Mouse (Mus musculus): ENCODE results near the gene Mdp1. TPM values are rescaled to one million over a fixed set of nuclear protein-coding genes. Genes with fewer than 3 reads are reported as not detected.
A peak's percentile ranks its signal among the peaks of the same experiment; 100 is the strongest.

Gene Mdp1
- total and polyA plus RNA-seq, 3 experiments: 12.2 to 45.8 (median 18.4) TPM

DNA sequence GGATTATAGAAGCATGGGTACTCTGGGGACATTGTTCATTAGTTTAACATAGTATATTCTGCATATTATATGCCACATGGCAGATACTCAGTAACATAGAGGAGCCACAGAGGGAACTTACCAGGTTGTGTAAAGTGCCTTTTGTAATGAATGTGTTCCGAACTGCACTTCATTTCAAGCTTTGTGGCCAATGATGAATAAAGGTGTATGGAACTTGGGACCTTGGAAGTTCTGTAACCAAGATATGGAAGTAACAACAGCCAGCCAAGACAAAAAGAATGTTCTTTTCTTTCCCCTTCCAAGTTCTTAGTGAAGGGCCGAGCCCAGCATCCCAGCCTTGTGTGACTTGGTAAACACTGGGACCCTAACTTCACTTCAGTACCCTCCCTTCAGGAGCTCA, 10.4 kb downstream of the Mdp1 start, which contains the start of gene Tssk4:
Gene Tssk4, plus strand, starts transcription at position 301 of the 400 bp plus-strand sequence.
- peaks cover 43% of the 10 kb centered on the region for H3K36me3 ChIP-seq (replicated peaks)
- DNase-seq (ENCODE audit: low spot score): no peak
- H3K27me3 ChIP-seq (ENCODE audit: insufficient read depth, low read length): no peaks in the 10 kb centered on the region
- no peaks in the 10 kb centered on the region for H3K9me3 ChIP-seq (replicated peaks)
- no peak for ATAC-seq (ENCODE audit: extremely low read depth, insufficient number of reproducible peaks, low FRiP score, poor library complexity, severe bottlenecking)
- TF ChIP-seq POLR2AphosphoS5 (IDR thresholded peaks at IDR 0.05; ENCODE audit: insufficient replicate concordance, low read depth, low read length) (no peak), GATA2 (IDR thresholded peaks at IDR 0.05; ENCODE audit: borderline replicate concordance, low read depth, low read length) (no peak), CTCF (IDR thresholded peaks at IDR 0.05; ENCODE audit: low read depth, low read length) (no peak), GATA1 (IDR thresholded peaks at IDR 0.05; ENCODE audit: borderline replicate concordance, low read length) (no peak), TAL1 (conservative IDR thresholded peaks at IDR 0.05; ENCODE audit: low read depth, low read length) (no peak)
- H3K4me3 ChIP-seq (ENCODE audit: low read depth, low read length): no peak within 1 kb of the TSS
- peaks cover 23% of the 10 kb centered on the region for H3K4me1 ChIP-seq (ENCODE audit: insufficient read depth, low read depth, low read length)

DNA sequence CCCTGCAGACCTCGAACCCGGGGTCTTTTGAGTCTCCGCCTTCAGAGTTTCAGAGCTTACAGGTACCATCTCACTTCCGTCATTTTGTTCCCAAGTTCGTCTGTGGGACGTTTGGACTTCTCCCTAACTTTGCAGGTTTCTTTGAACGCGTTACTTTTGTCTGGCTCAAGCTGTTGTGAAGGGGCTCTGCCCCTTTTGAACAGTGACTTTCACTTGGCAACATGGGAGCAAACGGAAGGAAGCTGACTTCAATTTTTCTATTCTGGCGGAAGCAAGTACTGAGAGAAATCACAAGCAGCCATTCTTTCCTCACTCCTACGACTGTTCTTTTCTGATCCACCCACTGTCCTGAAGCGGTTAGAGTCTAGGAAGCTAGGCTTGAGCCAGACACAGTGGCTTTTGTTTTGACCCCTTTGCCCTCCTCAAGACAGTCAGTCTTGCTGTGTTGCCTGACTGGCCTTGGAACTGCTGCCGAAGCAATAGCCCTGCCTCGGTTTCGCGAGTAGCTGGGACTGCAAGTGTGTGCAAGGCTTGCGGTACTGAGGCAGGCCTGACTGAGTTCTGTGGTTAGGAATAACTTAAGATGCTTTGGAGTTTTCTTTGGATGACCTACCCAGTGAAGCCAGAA, 15.9 kb downstream of the Mdp1 start:
- Histone ChIP-seq H3K27me3 (ENCODE audit: insufficient read depth, low read length) (no peaks in the 10 kb centered on the region), H3K4me1 (ENCODE audit: insufficient read depth, low read depth, low read length) (peaks cover 62% of the 10 kb centered on the region), H3K4me3 (ENCODE audit: low read depth, low read length) (peak overlapping the region; percentile 89), H3K9me3 (replicated peaks) (no peaks in the 10 kb centered on the region), H3K36me3 (replicated peaks) (peaks cover 66% of the 10 kb centered on the region)
- ATAC-seq (ENCODE audit: extremely low read depth, insufficient number of reproducible peaks, low FRiP score, poor library complexity, severe bottlenecking): no peak
- DNase-seq (ENCODE audit: low spot score): no peak
- TF ChIP-seq TAL1 (conservative IDR thresholded peaks at IDR 0.05; ENCODE audit: low read depth, low read length) (no peak), GATA1 (IDR thresholded peaks at IDR 0.05; ENCODE audit: borderline replicate concordance, low read length) (no peak), CTCF (IDR thresholded peaks at IDR 0.05; ENCODE audit: low read depth, low read length) (no peak), GATA2 (IDR thresholded peaks at IDR 0.05; ENCODE audit: borderline replicate concordance, low read depth, low read length) (no peak), POLR2AphosphoS5 (IDR thresholded peaks at IDR 0.05; ENCODE audit: insufficient replicate concordance, low read depth, low read length) (no peak)

DNA sequence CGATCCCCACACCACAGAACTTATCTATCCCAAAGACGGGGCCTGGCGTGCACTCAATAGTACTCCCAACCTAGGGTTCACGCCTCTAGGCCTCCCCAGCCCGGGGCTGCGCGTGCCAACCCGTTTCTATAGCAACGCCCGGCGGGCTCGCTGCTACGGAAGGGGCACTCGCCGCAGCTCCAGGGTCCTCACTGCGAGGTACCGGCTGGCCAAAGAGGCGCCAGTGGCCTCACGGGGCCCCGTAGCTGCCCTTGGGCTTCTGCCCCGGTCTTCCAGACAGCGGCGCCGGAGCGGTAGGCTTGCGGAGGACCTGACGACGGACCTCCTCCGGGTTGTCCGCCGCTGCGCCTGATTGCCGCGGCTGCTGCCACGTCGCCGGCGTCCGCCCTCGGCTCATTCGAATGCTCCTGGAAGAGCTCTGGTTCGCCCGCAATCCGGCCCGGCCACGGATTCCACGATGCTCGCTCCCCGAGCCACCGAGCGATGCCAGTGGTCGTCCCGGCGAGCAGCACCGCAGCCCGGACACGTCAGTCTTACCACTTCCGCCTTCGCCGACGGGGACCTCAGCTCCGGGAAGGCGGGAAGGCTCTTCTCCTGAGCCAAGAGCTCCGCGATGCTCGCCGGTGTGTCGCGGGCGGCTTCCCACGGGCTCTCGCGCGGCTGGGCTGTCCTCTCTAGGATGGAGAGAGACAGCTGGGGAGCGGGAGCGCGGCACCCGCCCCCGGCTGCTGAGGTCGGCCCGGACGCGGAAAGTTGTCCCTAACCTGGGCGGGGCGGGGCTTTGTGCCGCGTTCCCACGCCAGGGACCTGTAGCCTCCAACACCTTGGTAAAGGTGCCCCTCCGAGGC, 17.0 kb downstream of the Mdp1 start, which contains the start of gene Tm9sf1:
Gene Tm9sf1, minus strand, starts transcription at position 747 of the 848 bp plus-strand sequence.
- H3K36me3 ChIP-seq (replicated peaks): peaks cover 73% of the 10 kb centered on the region
- H3K27me3 ChIP-seq (ENCODE audit: insufficient read depth, low read length): no peaks in the 10 kb centered on the region
- DNase-seq (ENCODE audit: low spot score) (peak; percentile 86), ATAC-seq (ENCODE audit: extremely low read depth, insufficient number of reproducible peaks, low FRiP score, poor library complexity, severe bottlenecking) (peak; percentile 37)
- H3K9me3 ChIP-seq (replicated peaks): no peaks in the 10 kb centered on the region
- H3K4me3 ChIP-seq (ENCODE audit: low read depth, low read length): peak within 1 kb of the TSS; percentile 89
- H3K4me1 ChIP-seq (ENCODE audit: insufficient read depth, low read depth, low read length): peaks cover 67% of the 10 kb centered on the region
- TF ChIP-seq GATA1 (IDR thresholded peaks at IDR 0.05; ENCODE audit: borderline replicate concordance, low read length) (no peak), CTCF (IDR thresholded peaks at IDR 0.05; ENCODE audit: low read depth, low read length) (no peak), TAL1 (conservative IDR thresholded peaks at IDR 0.05; ENCODE audit: low read depth, low read length) (no peak), POLR2AphosphoS5 (IDR thresholded peaks at IDR 0.05; ENCODE audit: insufficient replicate concordance, low read depth, low read length) (no peak), GATA2 (IDR thresholded peaks at IDR 0.05; ENCODE audit: borderline replicate concordance, low read depth, low read length) (no peak)

- peaks cover 77% of the 10 kb centered on the region for H3K36me3 ChIP-seq (replicated peaks)
- peak overlapping the region; percentile 89 for H3K4me3 ChIP-seq (ENCODE audit: low read depth, low read length)
- H3K9me3 ChIP-seq (replicated peaks): no peaks in the 10 kb centered on the region
- TF ChIP-seq TAL1 (conservative IDR thresholded peaks at IDR 0.05; ENCODE audit: low read depth, low read length) (no peak), POLR2AphosphoS5 (IDR thresholded peaks at IDR 0.05; ENCODE audit: insufficient replicate concordance, low read depth, low read length) (no peak), CTCF (IDR thresholded peaks at IDR 0.05; ENCODE audit: low read depth, low read length) (no peak), GATA2 (IDR thresholded peaks at IDR 0.05; ENCODE audit: borderline replicate concordance, low read depth, low read length) (no peak), GATA1 (IDR thresholded peaks at IDR 0.05; ENCODE audit: borderline replicate concordance, low read length) (no peak)
- ATAC-seq (ENCODE audit: extremely low read depth, insufficient number of reproducible peaks, low FRiP score, poor library complexity, severe bottlenecking) (no peak), DNase-seq (ENCODE audit: low spot score) (no peak)
- H3K4me1 ChIP-seq (ENCODE audit: insufficient read depth, low read depth, low read length): peaks cover 71% of the 10 kb centered on the region
- no peaks in the 10 kb centered on the region for H3K27me3 ChIP-seq (ENCODE audit: insufficient read depth, low read length)
Observed at GRCm38 (mm10) chr14:55642679-55643059, 17.6 kb downstream of the Mdp1 start.

GRCm38 (mm10) chr14:55641291-55641690, 19.0 kb downstream of the Mdp1 start:
- peaks cover 62% of the 10 kb centered on the region for H3K4me1 ChIP-seq (ENCODE audit: insufficient read depth, low read depth, low read length)
- H3K9me3 ChIP-seq (replicated peaks): no peaks in the 10 kb centered on the region
- DNase-seq (ENCODE audit: low spot score) (no peak), ATAC-seq (ENCODE audit: extremely low read depth, insufficient number of reproducible peaks, low FRiP score, poor library complexity, severe bottlenecking) (no peak)
- TF ChIP-seq TAL1 (conservative IDR thresholded peaks at IDR 0.05; ENCODE audit: low read depth, low read length) (no peak), POLR2AphosphoS5 (IDR thresholded peaks at IDR 0.05; ENCODE audit: insufficient replicate concordance, low read depth, low read length) (no peak), GATA2 (IDR thresholded peaks at IDR 0.05; ENCODE audit: borderline replicate concordance, low read depth, low read length) (no peak), CTCF (IDR thresholded peaks at IDR 0.05; ENCODE audit: low read depth, low read length) (no peak), GATA1 (IDR thresholded peaks at IDR 0.05; ENCODE audit: borderline replicate concordance, low read length) (no peak)
- peaks cover 76% of the 10 kb centered on the region for H3K36me3 ChIP-seq (replicated peaks)
- no peak overlapping the region for H3K4me3 ChIP-seq (ENCODE audit: low read depth, low read length)
- H3K27me3 ChIP-seq (ENCODE audit: insufficient read depth, low read length): no peaks in the 10 kb centered on the region

DNA sequence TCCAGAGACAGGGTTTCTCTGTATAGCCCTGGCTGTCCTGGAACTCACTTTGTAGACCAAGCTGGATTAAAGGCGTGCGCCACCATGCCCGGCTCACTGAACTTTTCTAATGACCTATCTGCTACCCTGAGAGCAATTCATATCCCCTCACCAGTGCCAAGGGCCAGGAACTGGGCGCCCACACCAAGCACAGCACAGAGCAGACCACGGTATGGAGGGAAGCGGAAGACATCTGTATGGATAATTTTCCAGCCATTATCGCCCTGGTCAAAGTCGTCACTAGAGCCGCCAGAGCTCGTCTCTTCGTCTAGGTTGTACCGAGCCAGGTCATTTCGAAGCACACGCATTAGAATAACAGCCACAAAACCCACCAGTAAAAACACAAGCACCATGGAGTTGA, 19.5 kb downstream of the Mdp1 start:
- no peak for DNase-seq (ENCODE audit: low spot score)
- peaks cover 75% of the 10 kb centered on the region for H3K36me3 ChIP-seq (replicated peaks)
- ATAC-seq (ENCODE audit: extremely low read depth, insufficient number of reproducible peaks, low FRiP score, poor library complexity, severe bottlenecking): no peak
- H3K4me3 ChIP-seq (ENCODE audit: low read depth, low read length): no peak overlapping the region; the same call in 1 of the 2 replicates
- TF ChIP-seq POLR2AphosphoS5 (IDR thresholded peaks at IDR 0.05; ENCODE audit: insufficient replicate concordance, low read depth, low read length) (no peak), GATA2 (IDR thresholded peaks at IDR 0.05; ENCODE audit: borderline replicate concordance, low read depth, low read length) (no peak), TAL1 (conservative IDR thresholded peaks at IDR 0.05; ENCODE audit: low read depth, low read length) (no peak), GATA1 (IDR thresholded peaks at IDR 0.05; ENCODE audit: borderline replicate concordance, low read length) (no peak), CTCF (IDR thresholded peaks at IDR 0.05; ENCODE audit: low read depth, low read length) (no peak)
- no peaks in the 10 kb centered on the region for H3K9me3 ChIP-seq (replicated peaks)
- H3K4me1 ChIP-seq (ENCODE audit: insufficient read depth, low read depth, low read length): peaks cover 61% of the 10 kb centered on the region
- no peaks in the 10 kb centered on the region for H3K27me3 ChIP-seq (ENCODE audit: insufficient read depth, low read length)
